Mouse (Mus musculus): ENCODE results near the gene Zfp961. TPM values are rescaled to one million over a fixed set of nuclear protein-coding genes. Genes with fewer than 3 reads are reported as not detected.
"Not testable (repeated sequence)": the region's sequence is repeated elsewhere in the genome, so short reads cannot be mapped to it uniquely, and the experiment has no call there.

Zfp961 gene
- total RNA-seq (2021), result 1 to 10 TPM; 2.0 to 2.9 TPM
- long read RNA-seq, experiment 1, partial matches to known transcripts, result 0 of 4 reads
- long read RNA-seq, experiment 1, other reads (novel, unspliced or antisense), result 1 of 4 reads
- long read RNA-seq, experiment 2, partial matches to known transcripts, result 0 of 1 reads
- long read RNA-seq, experiment 2, other reads (novel, unspliced or antisense), result 1 of 1 reads

DNA sequence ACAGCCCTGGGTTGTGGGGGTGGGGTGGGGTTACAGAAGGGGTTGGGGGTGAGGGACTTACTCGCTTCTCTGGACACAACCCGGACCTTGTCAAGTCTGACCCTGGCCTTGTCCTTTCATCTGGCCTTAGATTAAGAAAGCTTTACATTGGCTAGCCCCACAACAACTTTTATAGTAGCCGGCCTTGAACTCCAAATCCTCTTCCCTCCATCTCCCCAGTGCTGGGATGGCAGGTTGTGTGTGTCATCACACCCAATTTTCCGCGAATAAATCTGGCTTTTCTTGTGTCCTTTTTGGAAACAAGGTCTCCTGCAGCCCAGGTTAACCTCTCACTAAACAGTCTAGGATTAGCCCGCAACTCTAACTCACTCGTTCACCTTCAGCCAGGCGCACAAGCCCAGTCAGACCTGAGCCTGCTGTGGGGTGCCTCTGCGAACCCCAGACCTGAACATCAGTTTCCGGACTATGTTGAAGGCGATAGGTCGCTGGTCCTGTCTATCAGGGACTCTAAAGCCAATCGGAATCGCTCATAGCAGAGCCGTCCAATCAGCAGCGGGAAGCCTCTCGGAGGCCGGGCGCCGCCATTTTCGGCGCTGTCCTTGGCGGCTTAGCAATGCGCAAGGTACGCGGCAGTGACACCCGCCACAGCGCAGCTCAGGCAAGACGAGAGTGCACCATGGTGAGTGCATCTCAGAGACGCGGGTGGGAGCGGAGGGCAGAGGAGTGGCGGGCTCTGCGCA lies at the start of gene Zfp961:
Gene Zfp961, plus strand, starts transcription at position 557 of the 740 bp plus-strand sequence.
- intact Hi-C loops (cut with DNase I), result no loop called here

DNA sequence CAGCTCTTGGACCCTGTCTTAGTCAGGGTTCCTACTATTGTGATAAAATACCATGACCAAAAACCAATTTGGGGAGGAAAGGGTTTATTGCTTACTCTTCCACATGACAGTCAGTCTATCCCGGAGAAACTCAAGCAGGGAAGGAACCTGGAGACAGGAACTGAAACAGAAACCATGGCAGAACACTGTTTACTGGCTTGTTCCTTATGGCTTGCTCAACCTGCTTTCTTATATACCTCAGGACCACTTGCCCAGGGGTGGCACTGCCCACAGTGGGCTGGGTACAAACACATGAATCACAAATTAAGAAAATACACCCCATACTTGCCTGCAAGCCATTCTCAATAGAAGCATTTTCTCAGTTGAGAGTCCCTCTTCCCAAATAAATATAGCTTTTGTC lies 47.8 kb upstream of the Zfp961 start:
- intact Hi-C loops (cut with DNase I); DNase-seq: not testable (repeated sequence)

More for the DNA sequence above, at the start of gene Zfp961:
- DNase-seq, result peak; percentile 96 to 98

DNA sequence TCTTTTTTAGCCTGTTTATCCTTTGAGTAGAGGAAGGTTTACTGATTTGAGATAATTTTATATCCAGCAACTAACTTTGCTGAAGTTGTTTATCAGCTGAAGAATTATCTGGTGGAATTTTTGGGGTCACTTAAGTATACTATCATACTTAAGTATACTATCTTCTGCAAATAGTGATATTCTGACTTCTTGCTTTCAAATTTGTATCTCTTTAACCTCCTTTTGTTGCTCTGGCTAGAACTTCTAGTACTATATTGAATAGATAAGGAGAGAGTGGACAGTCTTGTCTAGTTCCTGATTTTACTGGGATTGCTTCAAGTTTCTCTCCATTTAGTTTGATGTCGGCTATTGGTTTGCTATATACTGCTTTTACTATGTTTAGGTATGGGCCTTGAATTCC lies 44.0 kb upstream of the Zfp961 start:
- no peak for DNase-seq
- intact Hi-C loops (cut with DNase I), result no loop called here

DNA sequence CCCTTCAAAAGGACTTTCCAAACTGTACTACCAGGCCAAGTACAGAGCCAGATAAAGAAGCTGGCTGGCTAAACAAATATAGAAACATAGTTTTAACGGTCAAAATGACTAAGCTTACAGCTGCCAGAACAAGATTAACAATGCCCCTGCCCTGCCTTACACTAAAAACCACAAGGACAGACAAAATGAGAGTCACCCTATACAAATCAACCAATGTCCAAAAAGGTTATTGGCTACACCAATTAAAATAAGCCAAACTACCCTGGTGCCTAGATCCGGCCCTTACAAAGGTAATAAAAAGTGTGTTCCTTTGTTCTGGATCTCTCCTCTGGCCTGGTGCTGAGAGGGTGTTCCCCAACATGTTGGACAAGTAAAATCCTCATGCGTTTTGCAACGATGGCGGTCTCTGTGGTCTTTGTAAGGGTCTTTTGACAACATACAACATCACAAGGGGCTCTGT lies 43.0 kb upstream of the Zfp961 start:
- intact Hi-C loops (cut with DNase I), result loop anchor here (1.0 kb wide), 1 partner anchor 14 kb away; no protein-coding TSS in a partner anchor
- DNase-seq, result no peak

GRCm38 (mm10) chr8:71908309-71909261 lies 42.3 kb upstream of the Zfp961 start, which contains the start of the genes Zfp882 and Zfp617:
TSS of gene Zfp882 (plus strand) at chr8:71908608.
TSS of gene Zfp617 (plus strand) at chr8:71908635.
- DNase-seq, result peak; percentile 77 to 87
- intact Hi-C loops (cut with DNase I), result loop anchor here (1.0 kb wide), 1 partner anchor 14 kb away; no protein-coding TSS in a partner anchor

GRCm38 (mm10) chr8:71912286-71912685 lies 38.6 kb upstream of the Zfp961 start:
- DNase-seq, result no peak
- intact Hi-C loops (cut with DNase I), result no loop called here

DNA sequence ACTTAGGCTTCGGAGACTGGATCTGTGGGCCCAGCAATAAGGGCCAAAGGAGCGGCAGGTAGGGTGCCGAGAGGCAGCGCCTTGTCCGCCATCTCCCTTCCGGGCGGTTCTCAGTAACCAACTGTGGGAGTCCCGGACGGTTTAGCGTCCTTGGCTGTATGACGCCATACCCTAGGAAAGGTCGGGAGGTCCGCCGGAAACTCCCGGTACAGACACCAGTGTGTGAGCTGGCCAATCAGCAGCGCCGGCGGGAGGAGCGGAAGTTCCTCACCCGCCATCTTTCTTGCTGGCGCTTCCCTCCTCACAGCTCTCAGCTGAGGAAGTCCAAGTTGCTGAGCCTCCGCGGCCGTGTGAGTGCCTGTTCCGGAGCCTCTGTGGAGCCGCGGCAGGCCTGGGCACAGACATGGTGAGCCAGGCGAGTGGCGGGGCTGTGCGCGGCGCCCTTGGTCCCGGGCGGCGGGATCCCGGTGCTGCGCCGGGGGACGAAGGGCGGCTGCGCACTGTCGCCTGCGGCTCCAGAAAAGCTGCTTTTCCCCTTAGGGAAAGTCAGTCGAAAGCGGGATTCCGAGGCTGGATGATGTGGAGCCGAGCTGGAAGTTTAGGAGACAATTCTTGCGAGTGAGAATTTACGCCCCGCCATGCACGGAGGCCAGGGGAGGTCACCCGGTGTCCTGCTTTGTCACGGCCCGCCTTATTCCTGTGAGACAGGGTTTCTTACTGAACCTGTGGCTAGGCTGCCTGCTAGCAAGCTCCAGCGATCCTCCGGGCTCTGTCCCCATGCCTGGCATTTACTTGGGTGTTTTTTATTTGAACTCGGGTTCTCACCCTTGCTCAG lies 28.1 kb upstream of the Zfp961 start:
- intact Hi-C loops (cut with DNase I), result loop anchor here (1.0 to 10.0 kb wide), 2 partner anchors 14 to 378 kb away; partner anchors contain the start of genes Mvb12a, Zfp617 and Zfp882

GRCm38 (mm10) chr8:71925791-71926190 lies 25.0 kb upstream of the Zfp961 start:
- intact Hi-C loops (cut with DNase I), result loop anchor here (10.0 kb wide), 1 partner anchor 381 kb away; the partner anchor contains the start of gene Mvb12a
- no peak for DNase-seq

More for the DNA sequence above, 28.1 kb upstream of the Zfp961 start:
- peak; percentile 88 to 91 for DNase-seq

GRCm38 (mm10) chr8:71926551-71926950 lies 24.3 kb upstream of the Zfp961 start:
- intact Hi-C loops (cut with DNase I), result loop anchor here (10.0 kb wide), 1 partner anchor 382 kb away; the partner anchor contains the start of gene Mvb12a
- DNase-seq, result no peak

GRCm38 (mm10) chr8:71927779-71928178 lies 23.1 kb upstream of the Zfp961 start:
- intact Hi-C loops (cut with DNase I), result loop anchor here (10.0 kb wide), 1 partner anchor 383 kb away; the partner anchor contains the start of gene Mvb12a

DNA sequence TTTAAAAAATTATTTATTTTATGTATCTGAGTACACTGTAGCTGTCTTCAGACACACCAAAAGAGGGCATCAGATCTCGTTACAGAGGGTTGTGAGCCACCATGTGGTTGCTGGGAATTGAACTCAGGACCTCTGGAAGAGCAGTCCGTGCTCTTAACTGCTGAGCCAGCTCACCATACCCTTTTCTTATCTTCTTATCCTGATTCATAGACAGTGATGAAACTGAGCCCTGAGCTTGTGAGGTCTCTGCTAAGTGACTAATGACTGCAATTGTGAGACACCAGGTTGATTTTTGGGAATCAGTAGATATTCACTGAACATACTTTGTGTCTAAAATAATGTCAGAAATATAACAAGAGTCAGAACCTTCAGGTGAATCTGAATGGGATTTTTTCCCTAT lies 12.8 kb upstream of the Zfp961 start:
- DNase-seq; intact Hi-C loops (cut with DNase I): not testable (repeated sequence)

More at GRCm38 (mm10) chr8:71927779-71928178, 23.1 kb upstream of the Zfp961 start:
- DNase-seq, result no peak

DNA sequence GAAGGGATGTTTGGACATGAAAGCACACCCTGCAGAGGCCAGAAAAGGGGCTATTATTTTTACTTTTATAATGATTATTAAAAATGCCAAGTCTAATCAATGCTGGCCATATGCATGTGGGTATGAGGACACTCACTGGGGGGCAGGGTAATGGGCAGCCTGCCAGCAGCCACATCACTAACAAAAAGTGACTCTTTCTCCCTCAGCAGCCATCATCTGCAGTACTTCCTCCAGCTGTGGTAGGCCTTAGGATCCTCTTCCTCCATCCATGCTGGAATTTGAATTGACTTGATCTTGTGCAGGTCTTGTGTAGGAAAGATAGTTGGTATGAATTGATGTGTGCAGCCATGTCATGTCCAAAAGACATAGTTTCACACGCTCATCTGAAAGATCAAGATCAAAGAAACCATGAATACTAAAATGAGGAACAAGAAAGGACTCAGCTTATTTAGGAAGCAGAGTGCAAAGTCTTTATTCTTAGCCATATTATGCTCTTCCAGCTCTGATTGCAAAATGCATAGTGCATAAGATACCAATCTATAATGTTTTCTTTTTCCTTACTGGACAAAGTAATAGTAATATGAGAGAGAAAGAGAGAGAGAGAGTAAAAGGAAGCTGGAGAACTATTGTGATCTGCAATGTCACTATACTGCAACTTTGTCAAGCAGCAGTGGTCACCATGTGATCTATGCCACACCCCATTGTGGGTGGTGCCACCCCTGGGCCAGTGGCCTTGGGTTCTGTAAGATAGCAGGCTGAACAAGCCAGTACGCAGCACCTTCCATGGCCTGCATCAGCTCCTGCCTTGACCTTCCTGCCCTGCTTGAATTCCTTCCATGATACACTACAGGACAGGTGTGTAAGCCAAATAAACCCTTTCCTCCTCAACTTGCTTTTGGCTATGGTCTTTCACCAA lies 10.3 kb upstream of the Zfp961 start:
- intact Hi-C loops (cut with DNase I), result no loop called here

DNA sequence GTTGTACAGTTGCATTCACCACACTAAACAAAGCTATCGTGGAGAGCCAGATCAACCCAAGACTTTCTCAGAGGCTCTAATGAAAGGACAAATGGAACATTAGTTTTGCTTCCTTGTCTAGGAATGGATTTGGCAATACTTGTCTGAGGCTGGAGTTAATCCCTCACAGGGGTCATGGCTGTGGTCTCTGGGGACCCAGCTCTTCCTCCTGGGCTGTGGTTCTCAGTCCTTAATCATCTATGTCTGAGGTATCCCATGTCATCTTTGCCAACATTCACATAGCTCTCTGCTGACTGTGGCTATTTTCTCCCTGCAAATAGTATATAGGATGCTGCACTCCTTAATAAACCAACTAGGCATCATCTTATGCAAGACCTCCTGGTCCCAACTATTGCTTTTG lies 9.1 kb upstream of the Zfp961 start:
- intact Hi-C loops (cut with DNase I), result no loop called here

More for the DNA sequence above, 10.3 kb upstream of the Zfp961 start:
- no peak for DNase-seq

GRCm38 (mm10) chr8:71948624-71949023 lies 2.2 kb upstream of the Zfp961 start:
- no peak for DNase-seq
- intact Hi-C loops (cut with DNase I), result no loop called here

More for the DNA sequence above, 9.1 kb upstream of the Zfp961 start:
- no peak for DNase-seq

- intact Hi-C loops (cut with DNase I), result no loop called here
- no peak for DNase-seq
Measured at GRCm38 (mm10) chr8:71951436-71952161, 761 bp downstream of the Zfp961 start.

DNA sequence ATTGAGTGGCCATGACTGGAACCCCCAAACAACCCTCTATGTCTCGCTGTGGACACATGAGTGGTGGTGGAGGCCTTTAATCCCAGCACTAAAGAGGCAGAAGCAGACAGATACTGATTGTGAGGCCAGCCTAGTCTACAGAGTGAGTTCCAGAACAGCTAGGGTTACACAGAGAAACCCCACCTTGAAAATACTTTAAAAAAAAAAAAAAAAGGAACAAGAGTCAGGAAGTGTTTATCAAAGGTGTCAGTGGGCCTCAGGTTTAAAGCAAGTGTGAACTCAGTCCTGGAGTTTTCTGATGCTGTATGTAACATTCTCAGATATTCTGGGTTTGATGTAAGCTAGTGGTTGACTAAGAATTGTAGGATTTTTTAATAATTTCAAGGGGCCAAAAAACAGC lies 1.7 kb downstream of the Zfp961 start:
- no peak for DNase-seq
- intact Hi-C loops (cut with DNase I), result no loop called here

DNA sequence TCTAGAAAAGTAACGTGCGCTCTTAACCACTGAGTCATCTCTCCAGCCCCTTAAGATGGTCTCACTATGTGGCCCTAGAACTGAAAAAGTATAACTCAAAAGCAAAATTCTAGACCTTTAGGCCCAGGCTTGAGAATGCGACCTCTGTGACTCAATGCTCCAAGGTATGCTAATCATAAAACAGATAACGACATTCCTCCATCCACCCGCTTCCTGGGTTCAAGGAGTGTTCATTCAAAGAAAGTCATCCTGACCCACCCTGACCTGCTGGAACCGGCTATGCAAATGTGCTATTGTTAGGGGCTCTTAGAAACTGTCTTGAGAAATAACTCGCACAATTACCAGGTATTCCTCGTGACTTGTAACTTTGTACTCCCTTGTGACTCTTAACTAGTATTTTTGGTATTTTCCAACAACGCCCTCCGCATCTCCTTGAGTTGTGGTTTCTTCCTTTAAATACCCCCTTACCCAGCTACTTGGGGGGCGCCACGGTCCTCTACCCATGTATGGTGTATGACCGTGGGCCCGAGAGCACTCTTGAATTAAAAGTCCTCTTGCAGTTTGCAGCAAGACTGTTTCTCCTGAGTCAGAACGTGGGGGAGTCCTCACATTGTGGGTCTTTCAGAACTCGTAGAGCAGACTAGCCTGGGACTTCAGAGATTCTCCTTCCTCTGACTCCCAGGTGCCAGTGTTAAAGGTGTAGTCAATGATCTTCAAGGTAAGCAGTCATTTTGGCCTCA lies 2.3 kb downstream of the Zfp961 start:
- DNase-seq; intact Hi-C loops (cut with DNase I): not testable (repeated sequence)
